Mouse (Mus musculus) c-Kit-positive CD71-positive TER-119-positive erythroid progenitor cells, embryonic 14.5 days (primary cell): ENCODE results near the gene Diras2.

Experiments
- DNase-seq: peaks from one replicate; pipeline ENCODE4 v3.0.0-alpha.2; 2013; ENCODE audit warnings: low spot score

The Diras2 gene

GRCm38 (mm10) chr13:52552822-52553477 lies 21.9 kb upstream of the Diras2 start:
- DNase-seq = no peak

GRCm38 (mm10) chr13:52551275-52551674 lies 20.2 kb upstream of the Diras2 start:
- no peak for DNase-seq

GRCm38 (mm10) chr13:52550690-52551193 lies 19.7 kb upstream of the Diras2 start:
- DNase-seq = no peak

DNA sequence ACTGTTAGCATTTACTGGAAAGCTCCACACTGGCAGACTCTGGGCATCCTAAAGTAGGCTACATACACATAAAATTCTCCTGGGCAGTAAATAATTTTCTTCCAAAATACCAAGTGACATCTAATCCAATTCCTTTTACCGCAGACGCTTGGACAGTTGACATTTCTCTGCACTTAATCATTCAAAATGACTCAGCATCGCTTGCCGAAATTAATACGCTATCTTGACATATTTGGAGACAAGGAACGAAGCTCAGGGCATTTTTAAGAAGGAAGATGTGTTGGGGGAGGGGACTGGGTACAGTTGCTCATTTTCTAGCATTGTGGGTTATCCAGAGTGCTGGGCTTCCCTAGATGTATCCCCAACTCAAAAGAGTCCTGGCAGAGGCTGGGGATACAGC lies 15.2 kb upstream of the Diras2 start:
- no peak for DNase-seq

DNA sequence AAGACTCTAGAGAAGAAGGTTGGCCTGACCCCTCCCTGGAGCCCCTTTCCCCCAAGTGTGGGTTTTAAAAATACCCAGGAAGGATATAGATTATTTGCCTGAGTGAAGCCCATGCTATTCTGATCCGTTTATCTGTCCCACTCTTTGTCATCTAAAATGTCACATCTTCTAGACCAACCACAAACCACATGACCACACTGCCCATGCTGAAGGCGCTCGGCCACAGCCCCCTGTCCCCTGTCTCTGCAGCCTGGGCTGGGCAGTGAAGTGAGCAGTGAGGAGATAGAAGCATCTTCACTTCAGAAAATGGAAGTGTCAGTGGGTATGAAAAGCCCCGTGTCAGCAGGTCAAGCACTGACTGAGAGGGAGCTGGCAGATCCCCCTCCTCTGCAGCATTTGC lies 11.6 kb upstream of the Diras2 start:
- DNase-seq = no peak

GRCm38 (mm10) chr13:52542036-52542526 lies 11.0 kb upstream of the Diras2 start:
- no peak for DNase-seq

- no peak for DNase-seq
These were observed 10.4 kb upstream of the Diras2 start for GRCm38 (mm10) chr13:52541385-52542035.

- no peak for DNase-seq
These were observed 8.4 kb upstream of the Diras2 start for GRCm38 (mm10) chr13:52539461-52539860.

- DNase-seq = no peak
These were observed 7.6 kb upstream of the Diras2 start for GRCm38 (mm10) chr13:52538588-52539116.

DNA sequence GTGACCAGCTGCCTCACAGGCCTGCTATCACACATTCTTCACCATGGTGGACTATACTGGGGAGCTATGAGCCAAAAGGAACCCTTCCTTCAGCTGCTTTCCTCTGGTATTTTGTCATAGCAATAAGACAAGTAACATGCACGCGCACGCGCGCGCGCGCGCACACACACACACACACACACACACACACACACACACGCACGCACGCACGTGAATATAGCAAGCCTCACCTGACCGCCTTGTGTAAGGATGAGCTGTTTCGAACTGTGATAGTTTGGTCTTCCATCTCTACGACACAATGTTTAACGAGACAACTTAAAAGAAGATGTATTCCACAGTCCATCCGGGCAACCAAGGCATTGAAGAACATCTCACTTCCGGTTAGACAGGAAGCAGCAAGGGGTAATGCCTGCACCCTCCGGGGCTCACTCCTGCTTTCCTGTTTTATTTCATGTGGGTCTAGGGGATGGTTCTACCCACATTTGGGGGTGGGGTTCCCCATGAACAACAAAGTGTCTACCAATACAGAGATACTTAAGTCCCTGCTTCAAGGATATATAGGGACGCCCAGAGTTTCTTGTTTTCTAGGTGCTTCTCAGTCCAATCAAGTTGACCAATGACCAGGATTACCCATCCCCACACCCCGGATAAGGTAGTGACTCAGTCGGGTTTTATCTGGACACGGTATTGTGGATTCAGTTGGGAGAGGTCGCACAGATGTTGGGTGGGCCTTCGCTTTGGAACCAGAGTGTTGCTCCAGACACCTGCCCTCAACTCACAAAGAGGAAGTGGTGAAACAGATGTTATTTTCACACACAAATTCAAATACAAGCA lies 6.9 kb upstream of the Diras2 start:
- DNase-seq = no peak

DNA sequence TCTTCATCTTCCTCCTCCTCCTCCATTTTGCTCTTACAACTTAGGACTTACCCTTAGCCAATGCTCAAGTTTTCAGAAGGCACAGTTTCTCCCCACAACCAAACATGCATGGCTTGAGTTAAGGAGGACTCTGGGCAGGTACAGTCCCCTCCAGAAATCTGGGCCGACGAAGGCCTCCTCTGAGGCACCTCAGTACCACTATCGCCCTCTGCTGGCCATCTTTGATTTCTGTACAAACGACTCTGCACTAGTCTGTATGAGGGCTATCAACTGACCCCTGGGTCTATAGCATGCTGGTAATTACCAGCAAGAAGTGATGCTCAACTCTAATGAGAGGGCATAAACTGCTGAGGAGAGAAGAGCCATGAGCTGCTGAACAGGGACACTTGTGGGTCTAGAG lies 4.5 kb upstream of the Diras2 start:
- peak; percentile 25 for DNase-seq

DNA sequence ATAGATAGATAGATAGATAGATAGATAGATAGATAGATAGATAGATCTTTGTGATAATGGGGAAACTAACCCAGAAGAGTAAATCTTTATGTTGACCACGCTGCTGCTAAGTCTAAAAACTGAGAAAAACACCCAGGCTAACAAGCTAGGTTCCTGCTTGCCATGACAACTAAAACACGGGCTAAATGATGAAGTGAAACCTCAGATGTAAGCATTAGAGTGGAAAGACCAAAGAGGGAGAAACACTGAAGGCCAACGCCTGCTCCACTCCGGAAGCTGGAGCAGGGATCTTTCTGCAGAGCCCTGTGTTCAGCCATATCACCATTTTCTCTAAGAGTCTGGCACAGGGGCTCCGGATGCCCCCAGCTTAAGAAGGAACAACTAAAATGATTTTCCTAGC lies 2.6 kb upstream of the Diras2 start:
- DNase-seq = no peak

DNA sequence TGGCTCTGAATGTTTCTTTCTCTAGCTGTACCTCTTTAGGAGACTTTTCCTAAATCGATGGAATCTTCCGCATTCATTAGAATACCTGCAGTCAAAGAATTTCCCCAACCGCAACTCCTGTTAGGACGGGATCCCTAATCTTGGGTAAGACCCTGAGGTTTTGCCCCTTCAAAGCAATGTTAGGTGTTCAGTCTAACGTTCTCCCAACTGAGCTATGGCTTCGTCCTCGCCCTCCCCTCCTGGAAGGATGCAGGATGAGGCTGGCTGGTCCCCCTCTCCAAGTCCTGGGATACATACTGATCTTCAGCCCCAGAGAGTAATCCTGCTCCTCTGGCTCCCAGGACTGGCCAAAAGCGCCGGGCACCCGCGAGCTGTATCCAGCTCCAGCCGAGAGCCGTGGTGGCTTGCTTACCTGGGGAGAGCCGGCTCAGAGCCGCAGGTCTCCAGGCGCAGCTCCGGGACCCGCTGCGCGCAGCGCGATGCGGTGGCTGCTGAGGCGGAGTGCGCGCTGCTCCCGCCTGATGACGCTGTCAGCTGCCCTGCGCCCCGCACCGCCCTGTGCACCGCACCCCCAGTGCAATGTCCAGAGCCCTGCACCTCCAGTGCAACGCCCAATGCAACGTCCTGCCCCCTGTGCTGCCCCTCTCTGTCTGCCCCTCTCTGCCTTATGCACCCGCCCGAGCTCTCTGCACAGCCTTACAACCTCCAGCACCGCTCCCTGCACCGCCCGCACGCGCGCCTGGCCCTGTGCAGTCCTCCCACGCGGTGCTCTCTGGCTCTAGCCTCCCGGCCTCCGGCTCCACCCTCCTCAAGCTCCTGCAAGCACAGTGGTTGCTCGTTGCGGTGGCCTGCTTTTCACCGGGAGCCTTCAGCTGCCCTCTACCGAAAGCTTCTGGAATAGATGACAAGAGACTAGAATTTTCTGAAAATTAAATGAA lies 802 bp downstream of the Diras2 start:
- DNase-seq = no peak

GRCm38 (mm10) chr13:52529188-52529972 lies 1.7 kb downstream of the Diras2 start:
- DNase-seq = no peak

DNA sequence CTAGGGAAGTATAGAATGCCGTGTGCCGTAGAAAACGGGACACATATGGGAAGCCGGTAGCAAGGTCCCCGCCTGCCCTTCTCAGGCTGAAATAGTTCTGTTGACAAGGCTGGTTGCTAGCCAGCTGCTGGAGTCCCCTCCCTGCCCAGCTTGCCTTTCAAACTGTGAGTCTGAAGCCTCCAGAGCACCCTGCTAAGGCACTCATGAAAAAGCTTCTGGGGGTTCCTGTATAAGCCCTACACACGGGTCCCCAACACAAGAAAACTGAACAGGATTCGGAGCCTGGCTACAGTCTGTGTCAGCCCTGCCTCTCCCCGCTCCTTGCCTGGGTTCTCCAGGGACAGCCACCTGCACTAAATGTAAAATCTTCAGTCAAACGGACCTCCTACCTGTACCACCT lies 2.3 kb downstream of the Diras2 start:
- DNase-seq = no peak

DNA sequence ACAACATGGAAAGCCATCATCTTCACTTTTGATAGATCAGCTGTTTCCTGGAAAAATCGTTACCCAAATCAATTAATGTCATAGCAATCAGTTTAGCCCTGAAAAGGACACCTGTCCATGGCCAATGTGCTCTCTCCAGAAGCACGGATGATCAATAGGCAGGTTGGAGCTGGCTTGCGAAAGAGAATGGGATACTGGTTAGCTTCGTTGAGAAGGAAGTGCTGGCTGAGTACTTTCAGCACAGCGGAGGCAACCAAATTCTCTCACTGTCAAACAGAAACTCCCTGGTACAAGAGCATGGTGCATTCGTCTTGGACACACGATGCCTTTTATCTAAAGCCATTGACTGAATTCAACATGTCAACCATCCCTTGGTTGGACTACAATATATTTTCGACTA lies 2.8 kb downstream of the Diras2 start:
- no peak for DNase-seq

- no peak for DNase-seq
These were observed 4.6 kb downstream of the Diras2 start for GRCm38 (mm10) chr13:52526249-52527035.

DNA sequence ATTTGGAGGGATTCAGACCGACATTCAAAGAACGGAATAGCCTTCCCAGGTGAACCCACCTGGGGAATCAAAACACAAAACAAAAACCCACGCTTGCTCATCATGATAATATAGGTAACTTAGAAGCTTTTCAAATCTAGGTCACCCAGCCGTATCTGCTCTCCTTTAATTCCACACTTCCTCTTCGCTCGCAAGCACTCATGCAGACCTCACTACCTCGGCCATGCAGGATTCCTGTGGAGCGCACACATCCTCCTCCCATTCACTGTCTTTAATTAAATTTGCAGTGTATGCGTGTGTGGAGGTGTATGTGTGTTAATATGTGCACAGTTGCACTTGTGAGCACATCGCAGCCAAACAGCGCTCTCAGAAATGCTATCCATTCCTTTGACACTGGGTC lies 6.8 kb downstream of the Diras2 start:
- DNase-seq = no peak

- DNase-seq = no peak
These were observed 9.9 kb downstream of the Diras2 start for GRCm38 (mm10) chr13:52521176-52521575.

DNA sequence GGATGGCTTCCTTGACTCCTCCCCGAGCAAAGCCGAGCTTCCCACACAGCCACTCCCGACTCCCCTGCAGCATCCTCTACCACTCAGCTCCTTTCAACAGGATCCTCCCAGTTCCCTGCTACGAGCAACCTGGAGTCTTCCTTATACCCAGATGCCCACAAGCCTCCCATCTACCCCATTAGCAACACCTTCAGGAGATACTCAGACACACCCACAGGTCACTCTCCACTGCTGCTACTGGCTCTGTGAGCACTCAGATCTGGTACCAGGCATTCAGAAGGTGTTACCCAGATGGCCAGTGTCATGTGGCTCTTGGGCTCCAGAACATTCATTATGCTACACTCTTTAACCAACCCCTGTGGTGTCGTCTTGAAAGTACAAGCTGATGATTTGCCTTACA lies 11.7 kb downstream of the Diras2 start:
- DNase-seq = no peak
